Mouse (Mus musculus): ENCODE results near the gene Ifi27l2b. TPM values are rescaled to one million over a fixed set of nuclear protein-coding genes. Genes with fewer than 3 reads are reported as not detected.
"Not testable (repeated sequence)": the region's sequence is repeated elsewhere in the genome, so short reads cannot be mapped to it uniquely, and the experiment has no call there.

Ifi27l2b gene
- polyA plus RNA-seq, 1 experiment from 2014 or later = 529 TPM

- H3K9ac ChIP-seq (ENCODE audit: low read depth, low read length) = no peak overlapping the region
- no peak for ATAC-seq
- H3K4me3 ChIP-seq (ENCODE audit: low read depth, low read length) = no peak overlapping the region
- no peaks in the 10 kb centered on the region for H3K36me3 ChIP-seq (ENCODE audit: control insufficient read depth, insufficient read depth)
- H3K27me3 ChIP-seq (replicated peaks; ENCODE audit: control insufficient read depth, insufficient read depth, low read length) = no peaks in the 10 kb centered on the region
- H3K4me2 ChIP-seq (replicated peaks; ENCODE audit: low read depth) = no peak overlapping the region
- H3K9me3 ChIP-seq (ENCODE audit: control insufficient read depth) = no peaks in the 10 kb centered on the region
- 0 out of 2 replicates have a peak, but pooled peaks cover 9% of the 10 kb centered on the region for H3K4me1 ChIP-seq (replicated peaks; ENCODE audit: control insufficient read depth, insufficient read depth, low read length)
- WGBS = 78% methylated on average over 5 of the region's 5 CpGs
- no peak for TF ChIP-seq CTCF (IDR thresholded peaks at IDR 0.05; ENCODE audit: low read depth)
- H3K27ac ChIP-seq (ENCODE audit: low read depth, low read length) = no peak overlapping the region
Measured at GRCm38 (mm10) chr12:103481671-103482070, 24.6 kb upstream of the Ifi27l2b start.

GRCm38 (mm10) chr12:103477461-103478015 lies 20.5 kb upstream of the Ifi27l2b start:
- Histone ChIP-seq H3K4me1 (replicated peaks; ENCODE audit: control insufficient read depth, insufficient read depth, low read length) (0 out of 2 replicates have a peak, but pooled peaks cover 4% of the 10 kb centered on the region), H3K9me3 (ENCODE audit: control insufficient read depth) (no peaks in the 10 kb centered on the region), H3K4me3 (ENCODE audit: low read depth, low read length) (no peak overlapping the region), H3K9ac (ENCODE audit: low read depth, low read length) (no peak overlapping the region), H3K36me3 (ENCODE audit: control insufficient read depth, insufficient read depth) (no peaks in the 10 kb centered on the region), H3K27ac (ENCODE audit: low read depth, low read length) (no peak overlapping the region), H3K27me3 (replicated peaks; ENCODE audit: control insufficient read depth, insufficient read depth, low read length) (no peaks in the 10 kb centered on the region), H3K4me2 (replicated peaks; ENCODE audit: low read depth) (no peak overlapping the region)
- TF ChIP-seq CTCF (IDR thresholded peaks at IDR 0.05; ENCODE audit: low read depth) = no peak
- 61% methylated on average over 7 of the region's 7 CpGs for WGBS
- ATAC-seq = peak; percentile 63; the same call in 1 of the 2 replicates

DNA sequence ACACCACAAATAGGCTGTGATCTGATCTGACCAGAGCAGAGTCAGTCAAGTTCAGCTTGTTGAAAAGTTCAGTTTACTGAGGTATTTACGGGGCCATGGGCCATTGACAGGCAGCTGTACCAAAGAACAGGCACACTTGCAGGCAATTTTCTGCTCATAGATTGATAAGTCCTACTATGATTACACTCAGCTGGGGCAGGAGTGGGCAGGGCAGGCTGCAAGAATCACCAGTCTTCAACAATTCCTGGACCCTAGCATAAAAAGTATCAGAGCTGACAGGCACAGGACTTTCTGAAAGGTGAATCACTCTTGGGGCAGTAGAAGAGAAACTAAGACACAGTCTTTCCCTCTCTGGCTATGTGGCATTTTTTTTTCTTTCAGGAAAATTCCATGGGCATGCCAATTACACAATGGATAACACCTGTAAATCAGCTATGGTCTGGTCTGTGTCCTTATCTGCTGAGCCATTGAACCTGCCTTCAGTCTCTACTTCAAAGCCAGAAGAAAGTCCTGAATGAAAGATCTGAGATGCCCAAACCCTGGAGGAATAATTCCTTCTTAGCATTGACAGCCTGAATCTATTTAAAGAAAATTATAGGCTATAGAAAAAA lies 19.9 kb upstream of the Ifi27l2b start:
- no peaks in the 10 kb centered on the region for H3K27me3 ChIP-seq (replicated peaks; ENCODE audit: control insufficient read depth, insufficient read depth, low read length)
- no peak for TF ChIP-seq CTCF (IDR thresholded peaks at IDR 0.05; ENCODE audit: low read depth)
- peak overlapping the region; percentile 7; the same call in 1 of the 2 replicates for H3K27ac ChIP-seq (ENCODE audit: low read depth, low read length)
- H3K4me3 ChIP-seq (ENCODE audit: low read depth, low read length) = no peak overlapping the region
- WGBS = 45% methylated on average over 1 of the region's 1 CpGs
- H3K4me1 ChIP-seq (replicated peaks; ENCODE audit: control insufficient read depth, insufficient read depth, low read length) = 0 out of 2 replicates have a peak, but pooled peaks cover 4% of the 10 kb centered on the region
- H3K4me2 ChIP-seq (replicated peaks; ENCODE audit: low read depth) = no peak overlapping the region
- peak; percentile 82 for ATAC-seq
- H3K9ac ChIP-seq (ENCODE audit: low read depth, low read length) = no peak overlapping the region
- no peaks in the 10 kb centered on the region for H3K9me3 ChIP-seq (ENCODE audit: control insufficient read depth)
- no peaks in the 10 kb centered on the region for H3K36me3 ChIP-seq (ENCODE audit: control insufficient read depth, insufficient read depth)

- H3K36me3 ChIP-seq (ENCODE audit: control insufficient read depth, insufficient read depth) = no peaks in the 10 kb centered on the region
- H3K9me3 ChIP-seq (ENCODE audit: control insufficient read depth) = no peaks in the 10 kb centered on the region
- no peak overlapping the region for H3K4me2 ChIP-seq (replicated peaks; ENCODE audit: low read depth)
- no peak for TF ChIP-seq CTCF (IDR thresholded peaks at IDR 0.05; ENCODE audit: low read depth)
- WGBS = 54% methylated on average over 2 of the region's 2 CpGs
- ATAC-seq = no peak
- no peak overlapping the region for H3K27ac ChIP-seq (ENCODE audit: low read depth, low read length)
- no peak overlapping the region for H3K9ac ChIP-seq (ENCODE audit: low read depth, low read length)
- no peaks in the 10 kb centered on the region for H3K27me3 ChIP-seq (replicated peaks; ENCODE audit: control insufficient read depth, insufficient read depth, low read length)
- H3K4me1 ChIP-seq (replicated peaks; ENCODE audit: control insufficient read depth, insufficient read depth, low read length) = no peaks in the 10 kb centered on the region
- no peak overlapping the region for H3K4me3 ChIP-seq (ENCODE audit: low read depth, low read length)
Measured at GRCm38 (mm10) chr12:103474481-103474880, 17.5 kb upstream of the Ifi27l2b start.

GRCm38 (mm10) chr12:103456727-103457126 lies 296 bp downstream of the Ifi27l2b start:
- not testable (repeated sequence) for H3K4me3 ChIP-seq (ENCODE audit: low read depth, low read length); H3K27me3 ChIP-seq (replicated peaks; ENCODE audit: control insufficient read depth, insufficient read depth, low read length); H3K9me3 ChIP-seq (ENCODE audit: control insufficient read depth); H3K27ac ChIP-seq (ENCODE audit: low read depth, low read length); H3K4me1 ChIP-seq (replicated peaks; ENCODE audit: control insufficient read depth, insufficient read depth, low read length); H3K36me3 ChIP-seq (ENCODE audit: control insufficient read depth, insufficient read depth); H3K9ac ChIP-seq (ENCODE audit: low read depth, low read length)
- peak overlapping the region; percentile 57 for H3K4me2 ChIP-seq (replicated peaks; ENCODE audit: low read depth)
- WGBS = no CpG with 5 or more reads among the region's 1 CpGs
- ATAC-seq = peak; percentile 57

DNA sequence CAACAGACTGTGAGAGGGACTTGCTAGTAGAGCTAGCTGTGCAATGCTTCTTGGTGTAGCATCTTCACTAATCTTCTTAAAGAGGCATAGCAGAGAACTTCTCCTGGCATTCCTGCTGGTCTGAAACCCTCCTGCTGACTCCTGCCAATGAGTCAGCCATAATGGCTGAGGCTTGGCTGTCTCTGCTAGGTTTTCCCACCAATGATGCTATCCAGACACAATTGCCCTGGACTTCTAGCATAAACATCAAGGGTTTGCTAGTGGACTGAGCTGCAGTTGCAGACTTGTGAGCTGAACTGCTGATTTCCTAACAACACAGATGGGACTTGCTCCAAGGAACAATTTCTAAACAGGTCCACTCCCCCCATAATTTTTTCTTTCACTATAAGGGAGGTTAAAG lies 3.7 kb downstream of the Ifi27l2b start:
- Histone ChIP-seq H3K27me3 (replicated peaks; ENCODE audit: control insufficient read depth, insufficient read depth, low read length) (no peaks in the 10 kb centered on the region), H3K4me3 (ENCODE audit: low read depth, low read length) (no peak overlapping the region), H3K36me3 (ENCODE audit: control insufficient read depth, insufficient read depth) (peaks cover 4% of the 10 kb centered on the region; the same call in 1 of the 2 replicates), H3K9ac (ENCODE audit: low read depth, low read length) (no peak overlapping the region), H3K4me2 (replicated peaks; ENCODE audit: low read depth) (no peak overlapping the region), H3K9me3 (ENCODE audit: control insufficient read depth) (no peaks in the 10 kb centered on the region), H3K27ac (ENCODE audit: low read depth, low read length) (no peak overlapping the region), H3K4me1 (replicated peaks; ENCODE audit: control insufficient read depth, insufficient read depth, low read length) (no peaks in the 10 kb centered on the region)
- no peak for TF ChIP-seq CTCF (IDR thresholded peaks at IDR 0.05; ENCODE audit: low read depth)
- no peak for ATAC-seq
